In genomic region chr3:32581911-32582310, GRCm38 (mm10) we compare ENCODE assay signal across 26 mouse cellular contexts.
"Had no signal": no experiment of that assay in that cellular context is flagged by ENCODE, and none has a peak within 500 bp of the region (broad histone marks: within the 10 kb centered on the region; RNA-seq: fewer than 3 reads in every experiment).

No protein-coding gene starts in this region.

- ATAC-seq: hindbrain, embryonic 16.5 days; inflammation-experienced regulatory T-cells, adult 6 months; intestine, embryonic 15.5 days; intestine, postnatal 0 days had no signal

- H3K4me1 ChIP-seq: hindbrain, embryonic 10.5 days; hindbrain, embryonic 12.5 days; intestine, embryonic 15.5 days; limb, embryonic 10.5 days; limb, embryonic 12.5 days; liver, embryonic 13.5 days had no signal

- H3K9me3 ChIP-seq: heart, embryonic 13.5 days; heart, embryonic 15.5 days; hindbrain, embryonic 10.5 days; hindbrain, embryonic 12.5 days; intestine, embryonic 15.5 days; limb, embryonic 10.5 days; limb, embryonic 12.5 days; liver, embryonic 13.5 days had no signal

- DNase-seq: gastrocnemius, postnatal 14 days; gastrocnemius, postnatal 36 days; heart, adult 11 months; heart, adult 2 months; heart, postnatal 14 days; heart, postnatal 36 days; kidney, adult 18-20 months; kidney, adult 8-10 months; kidney, postnatal 10 days; kidney, postnatal 25 days; kidney, postnatal 4 days; liver; liver, embryonic 13.5 days had no signal

- H3K27me3 ChIP-seq: heart, embryonic 13.5 days; heart, embryonic 15.5 days; hindbrain, embryonic 12.5 days; intestine, embryonic 15.5 days; limb, embryonic 12.5 days; liver, embryonic 13.5 days had no signal

- H3K4me3 ChIP-seq: heart, adult 2 months; heart, embryonic 13.5 days; heart, embryonic 15.5 days; hindbrain, embryonic 10.5 days; hindbrain, embryonic 12.5 days; intestine, embryonic 15.5 days; layer of hippocampus, adult 2 months; left cerebral cortex, adult 2 months; limb, embryonic 10.5 days; limb, embryonic 12.5 days; liver, embryonic 13.5 days had no signal

- H3K27ac ChIP-seq: heart, adult 2 months; heart, embryonic 13.5 days; heart, embryonic 15.5 days; hindbrain, embryonic 10.5 days; hindbrain, embryonic 12.5 days; hindbrain, embryonic 14.5 days; intestine, embryonic 15.5 days; layer of hippocampus, adult 2 months; left cerebral cortex, adult 2 months; limb, embryonic 10.5 days; limb, embryonic 12.5 days; liver, embryonic 13.5 days had no signal
